Mouse (Mus musculus): Measurements from ENCODE around the gene Gm42421. TPM values are rescaled to one million over a fixed set of nuclear protein-coding genes. Genes with fewer than 3 reads are reported as not detected.

Gene Gm42421
- polyA plus RNA-seq, 1 experiment from 2014 or later = 0.65 TPM

DNA sequence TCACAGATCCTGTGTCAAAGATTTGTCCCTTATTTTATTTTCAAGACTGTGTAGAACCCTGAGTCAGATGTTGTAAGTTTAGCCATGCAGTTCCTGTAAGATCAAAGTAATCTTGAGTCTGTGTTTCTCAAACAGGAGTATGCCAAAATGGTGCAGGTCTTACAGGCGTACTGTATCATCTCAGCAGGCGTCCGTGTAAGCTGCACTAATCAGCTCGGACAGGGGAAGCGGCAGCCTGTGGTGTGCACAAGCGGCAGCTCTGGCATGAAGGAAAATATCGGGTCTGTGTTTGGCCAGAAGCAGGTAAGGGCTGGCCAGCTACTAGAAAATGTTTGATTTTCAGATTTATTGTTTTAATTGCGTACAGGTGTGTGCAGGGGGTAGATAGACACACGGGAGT is 11.8 kb upstream of the Gm42421 start:
- no peak for ATAC-seq (ENCODE audit: borderline replicate concordance, extremely low read depth, low FRiP score, low TSS enrichment)
- Histone ChIP-seq H3K27me3 (no peaks in the 10 kb centered on the region), H3K4me3 (no peak overlapping the region), H3K27ac (no peak overlapping the region), H3K4me1 (no peaks in the 10 kb centered on the region), H3K9ac (no peak overlapping the region), H3K36me3 (peaks cover 40% of the 10 kb centered on the region), H3K4me2 (no peak overlapping the region), H3K9me3 (no peaks in the 10 kb centered on the region)
- whole genome bisulfite sequencing = 90% methylated on average over 9 of the region's 9 CpGs

DNA sequence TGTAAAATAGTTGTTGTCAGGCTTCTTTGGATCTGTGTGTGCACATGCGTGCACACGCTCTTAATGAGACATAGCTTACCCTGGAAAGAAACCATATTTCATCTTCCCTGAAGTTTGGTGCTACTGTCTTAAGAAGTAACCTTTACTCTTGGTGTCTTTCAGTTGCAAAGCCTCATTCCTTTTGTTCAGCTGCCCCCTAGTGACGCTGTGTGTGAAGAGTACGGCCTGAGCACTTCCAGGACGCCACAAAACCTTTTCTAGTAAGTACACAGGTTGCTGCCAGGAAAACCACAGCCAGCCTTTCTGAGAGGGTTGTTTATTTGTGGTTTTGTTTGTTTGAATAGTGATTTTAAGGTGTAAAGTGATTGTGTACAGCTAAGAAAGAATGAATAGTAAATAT is 10.6 kb upstream of the Gm42421 start:
- ATAC-seq (ENCODE audit: borderline replicate concordance, extremely low read depth, low FRiP score, low TSS enrichment) = no peak
- Histone ChIP-seq H3K4me3 (no peak overlapping the region), H3K4me2 (no peak overlapping the region), H3K27me3 (no peaks in the 10 kb centered on the region), H3K4me1 (no peaks in the 10 kb centered on the region), H3K36me3 (peaks cover 47% of the 10 kb centered on the region), H3K27ac (no peak overlapping the region), H3K9me3 (no peaks in the 10 kb centered on the region), H3K9ac (no peak overlapping the region)
- WGBS = 48% methylated on average over 5 of the region's 5 CpGs

DNA sequence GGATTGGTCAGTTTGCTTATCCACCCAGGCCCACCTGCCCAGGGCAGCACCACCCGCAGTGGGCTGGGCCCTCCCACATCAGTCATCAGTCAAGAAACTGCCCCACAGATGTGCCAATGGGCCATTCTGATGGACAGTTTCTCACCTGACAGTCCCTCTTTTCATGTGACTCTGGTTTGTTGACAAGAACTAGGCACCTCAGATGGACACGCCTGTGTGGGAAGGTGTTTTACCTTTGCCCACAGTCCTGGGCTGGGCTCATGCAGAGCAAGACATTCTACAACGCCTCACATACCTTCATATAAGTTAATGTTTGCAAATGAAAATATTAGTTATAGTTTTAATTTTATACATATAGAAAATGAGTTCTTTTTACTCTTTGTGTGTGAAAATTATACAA is 9.9 kb upstream of the Gm42421 start:
- no peaks in the 10 kb centered on the region for H3K4me1 ChIP-seq
- no peak overlapping the region for H3K27ac ChIP-seq
- no peak for ATAC-seq (ENCODE audit: borderline replicate concordance, extremely low read depth, low FRiP score, low TSS enrichment)
- no peak overlapping the region for H3K4me3 ChIP-seq
- H3K27me3 ChIP-seq = no peaks in the 10 kb centered on the region
- WGBS = 89% methylated on average over 3 of the region's 3 CpGs
- no peak overlapping the region for H3K9ac ChIP-seq
- H3K4me2 ChIP-seq = no peak overlapping the region
- H3K36me3 ChIP-seq = peaks cover 50% of the 10 kb centered on the region
- H3K9me3 ChIP-seq = no peaks in the 10 kb centered on the region

DNA sequence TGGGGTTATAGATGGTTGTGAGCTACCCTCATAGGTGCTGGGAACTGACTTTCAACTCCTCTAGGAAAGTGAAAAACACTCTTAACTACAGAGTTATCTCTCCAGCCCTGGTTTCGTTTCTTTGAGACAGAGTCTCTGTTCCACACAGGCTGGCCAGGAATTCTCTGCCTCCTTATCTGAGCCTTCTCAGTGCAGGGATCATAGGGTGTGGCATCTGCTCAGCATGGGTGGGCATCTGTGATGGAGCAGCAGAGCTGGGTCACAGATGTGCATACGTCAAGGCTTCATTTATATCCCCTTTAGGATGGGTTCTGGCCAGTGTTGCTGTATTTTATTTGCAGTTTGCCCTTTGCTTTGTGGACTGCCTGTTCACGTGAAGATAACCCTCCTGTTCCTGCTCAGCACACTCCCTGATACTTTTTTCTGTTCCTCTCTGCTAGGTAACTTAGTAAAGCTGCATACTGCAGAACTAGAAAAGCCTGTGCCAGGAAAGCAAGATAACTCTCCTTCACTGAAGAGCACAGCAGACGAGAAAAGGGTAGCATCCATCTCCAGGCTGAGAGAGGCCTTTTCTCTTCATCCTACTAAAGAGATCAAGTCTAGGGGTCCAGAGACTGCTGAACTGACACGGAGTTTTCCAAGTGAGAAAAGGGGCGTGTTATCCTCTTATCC is 3.1 kb upstream of the Gm42421 start:
- Histone ChIP-seq H3K9me3 (no peaks in the 10 kb centered on the region), H3K9ac (no peak overlapping the region), H3K4me2 (no peak overlapping the region), H3K4me3 (no peak overlapping the region), H3K4me1 (no peaks in the 10 kb centered on the region), H3K27me3 (no peaks in the 10 kb centered on the region), H3K36me3 (peaks cover 73% of the 10 kb centered on the region), H3K27ac (no peak overlapping the region)
- WGBS = 82% methylated on average over 6 of the region's 6 CpGs
- ATAC-seq (ENCODE audit: borderline replicate concordance, extremely low read depth, low FRiP score, low TSS enrichment) = no peak

DNA sequence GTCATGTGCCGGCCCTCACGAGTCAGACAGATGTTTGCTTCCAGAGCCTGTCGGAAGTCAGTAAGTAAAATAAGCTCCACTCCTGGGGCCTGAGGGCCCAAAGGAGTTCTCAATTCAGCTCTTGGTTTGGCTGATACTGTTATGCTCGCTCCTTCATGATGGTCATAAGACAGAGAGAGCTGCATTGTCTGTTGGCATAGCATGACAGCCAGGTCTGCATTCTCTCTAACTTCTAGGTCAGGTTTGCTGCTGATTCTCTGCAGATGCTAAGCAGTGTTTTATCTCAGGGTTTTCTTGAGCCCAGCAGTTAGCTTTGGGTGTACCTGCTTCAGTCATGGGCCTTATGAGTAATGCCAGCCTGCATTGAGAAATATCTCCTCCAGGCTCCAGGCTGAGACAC is 1.3 kb downstream of the Gm42421 start:
- ATAC-seq (ENCODE audit: borderline replicate concordance, extremely low read depth, low FRiP score, low TSS enrichment) = no peak
- Histone ChIP-seq H3K27ac (no peak overlapping the region), H3K27me3 (no peaks in the 10 kb centered on the region), H3K36me3 (peaks cover 59% of the 10 kb centered on the region), H3K4me3 (no peak overlapping the region), H3K4me1 (0 out of 2 replicates have a peak, but pooled peaks cover 5% of the 10 kb centered on the region), H3K4me2 (no peak overlapping the region), H3K9me3 (no peaks in the 10 kb centered on the region), H3K9ac (no peak overlapping the region)
- WGBS = 89% methylated on average over 4 of the region's 4 CpGs

DNA sequence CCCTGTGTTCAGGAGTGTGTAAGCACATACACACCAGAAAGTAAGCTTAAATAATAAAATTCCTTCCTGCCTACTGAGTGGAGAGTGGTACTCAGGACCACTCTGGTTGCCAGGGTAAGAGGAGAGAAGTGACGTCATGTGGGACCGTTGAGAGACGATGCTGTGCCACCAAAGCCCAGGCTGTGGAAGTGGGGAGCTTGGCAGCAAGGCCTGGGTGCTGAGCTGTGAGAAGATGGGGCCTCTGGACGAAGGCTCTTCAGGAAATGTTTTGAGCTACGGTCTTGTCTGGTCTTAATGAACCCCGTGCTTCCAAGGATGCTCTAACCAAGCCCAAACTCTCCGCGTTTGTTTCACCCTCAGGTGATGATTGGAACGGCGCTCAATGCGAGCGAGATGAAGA is 2.7 kb downstream of the Gm42421 start:
- H3K36me3 ChIP-seq = peaks cover 45% of the 10 kb centered on the region
- H3K27ac ChIP-seq = no peak overlapping the region
- no peaks in the 10 kb centered on the region for H3K9me3 ChIP-seq
- H3K4me3 ChIP-seq = no peak overlapping the region
- ATAC-seq (ENCODE audit: borderline replicate concordance, extremely low read depth, low FRiP score, low TSS enrichment) = no peak
- 87% methylated on average over 12 of the region's 12 CpGs for WGBS
- H3K27me3 ChIP-seq = no peaks in the 10 kb centered on the region
- H3K9ac ChIP-seq = no peak overlapping the region
- H3K4me1 ChIP-seq = 0 out of 2 replicates have a peak, but pooled peaks cover 5% of the 10 kb centered on the region
- no peak overlapping the region for H3K4me2 ChIP-seq

DNA sequence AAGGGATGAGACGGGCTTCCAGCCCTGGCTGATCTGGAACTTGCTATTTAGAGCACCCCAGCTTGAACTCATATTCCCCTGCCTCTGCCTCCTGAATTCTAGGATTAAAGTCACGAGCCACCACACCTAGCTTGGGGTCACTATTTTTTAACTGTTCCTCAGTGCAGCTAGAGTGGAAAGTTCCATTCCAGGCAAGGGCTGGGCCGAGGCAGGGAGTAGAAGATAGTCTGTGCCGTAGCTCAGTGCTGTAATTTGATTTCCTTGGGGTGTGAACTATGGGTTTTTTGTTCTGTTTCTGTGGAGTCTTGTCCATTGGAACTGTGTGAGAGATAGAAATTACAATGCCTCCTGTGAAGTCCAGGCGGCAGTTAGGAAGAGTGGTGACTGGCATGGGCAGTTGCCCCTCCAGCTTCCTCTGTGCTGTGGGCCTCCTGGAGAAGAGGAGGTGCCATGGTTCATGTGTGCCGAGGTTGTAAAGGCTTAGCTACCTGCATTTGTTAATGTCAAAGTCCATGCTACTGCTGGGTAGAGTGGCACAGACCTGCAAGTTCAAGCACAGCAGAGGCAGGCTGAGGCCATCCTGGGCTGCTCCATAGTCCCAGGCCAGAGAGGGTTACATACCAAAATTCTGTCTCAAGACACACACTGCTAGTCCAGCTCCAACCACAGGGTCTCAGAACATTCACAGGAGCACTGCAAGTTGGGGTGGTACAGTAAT is 4.0 kb downstream of the Gm42421 start:
- Histone ChIP-seq H3K36me3 (peaks cover 31% of the 10 kb centered on the region), H3K4me2 (no peak overlapping the region), H3K9ac (no peak overlapping the region), H3K27ac (no peak overlapping the region), H3K4me3 (no peak overlapping the region), H3K4me1 (0 out of 2 replicates have a peak, but pooled peaks cover 5% of the 10 kb centered on the region), H3K27me3 (no peaks in the 10 kb centered on the region), H3K9me3 (no peaks in the 10 kb centered on the region)
- WGBS = 77% methylated on average over 6 of the region's 6 CpGs
- no peak for ATAC-seq (ENCODE audit: borderline replicate concordance, extremely low read depth, low FRiP score, low TSS enrichment)

DNA sequence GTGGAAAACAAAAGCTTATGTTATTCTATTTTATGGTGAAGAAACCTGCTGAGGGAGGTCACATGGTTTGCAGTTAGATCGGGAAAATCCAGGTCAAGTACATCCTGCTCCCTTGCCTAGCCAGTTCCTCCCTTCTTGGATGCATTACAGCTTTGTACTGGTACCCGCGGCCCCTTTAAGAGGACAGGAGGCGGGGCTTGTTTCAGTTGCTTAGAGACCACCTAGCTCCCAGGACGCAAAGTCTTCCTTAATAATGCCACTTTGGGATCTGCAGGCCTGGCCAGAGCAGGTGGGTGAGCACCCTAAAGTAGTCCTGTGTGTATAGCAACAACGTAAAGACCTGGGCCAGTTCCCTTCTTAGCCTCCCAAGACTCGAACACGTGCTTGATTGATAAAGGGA is 4.9 kb downstream of the Gm42421 start, which contains the start of gene Rsph10b:
Gene Rsph10b, plus strand, starts transcription at position 205 of the 400 bp plus-strand sequence.
- no peak for ATAC-seq (ENCODE audit: borderline replicate concordance, extremely low read depth, low FRiP score, low TSS enrichment)
- WGBS = 21% methylated on average over 8 of the region's 8 CpGs
- no peak within 1 kb of the TSS for H3K27ac ChIP-seq
- 0 out of 2 replicates have a peak, but pooled peaks cover 5% of the 10 kb centered on the region for H3K4me1 ChIP-seq
- H3K27me3 ChIP-seq = no peaks in the 10 kb centered on the region
- no peak within 1 kb of the TSS for H3K9ac ChIP-seq
- peaks cover 31% of the 10 kb centered on the region for H3K36me3 ChIP-seq
- H3K4me3 ChIP-seq = no peak within 1 kb of the TSS
- H3K4me2 ChIP-seq = no peak within 1 kb of the TSS
- no peaks in the 10 kb centered on the region for H3K9me3 ChIP-seq

DNA sequence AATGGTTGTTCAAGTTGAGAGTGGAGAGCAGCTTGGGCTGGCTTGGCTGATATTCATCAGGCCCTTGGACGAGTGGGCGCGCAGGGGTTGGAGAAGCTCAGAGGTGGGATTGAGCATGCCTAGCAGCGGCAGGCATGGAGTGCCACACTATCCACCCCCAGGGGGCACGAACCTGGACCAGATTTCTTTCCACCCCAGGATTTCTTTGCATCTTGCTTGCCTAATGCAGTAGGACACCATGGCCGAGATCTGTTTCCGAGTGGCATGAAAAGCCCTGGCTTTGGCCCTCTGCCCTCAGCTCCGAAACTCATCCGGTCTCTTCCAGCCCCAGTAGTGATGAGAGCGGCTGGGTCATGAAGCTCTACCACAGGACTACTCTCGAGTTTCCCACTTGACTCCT is 5.4 kb downstream of the Gm42421 start:
- no peak overlapping the region for H3K4me3 ChIP-seq
- H3K27me3 ChIP-seq = no peaks in the 10 kb centered on the region
- H3K4me2 ChIP-seq = no peak overlapping the region
- no peaks in the 10 kb centered on the region for H3K9me3 ChIP-seq
- peaks cover 25% of the 10 kb centered on the region for H3K36me3 ChIP-seq
- H3K27ac ChIP-seq = no peak overlapping the region
- H3K4me1 ChIP-seq = 0 out of 2 replicates have a peak, but pooled peaks cover 5% of the 10 kb centered on the region
- ATAC-seq (ENCODE audit: borderline replicate concordance, extremely low read depth, low FRiP score, low TSS enrichment) = no peak
- 82% methylated on average over 11 of the region's 11 CpGs for WGBS
- no peak overlapping the region for H3K9ac ChIP-seq

DNA sequence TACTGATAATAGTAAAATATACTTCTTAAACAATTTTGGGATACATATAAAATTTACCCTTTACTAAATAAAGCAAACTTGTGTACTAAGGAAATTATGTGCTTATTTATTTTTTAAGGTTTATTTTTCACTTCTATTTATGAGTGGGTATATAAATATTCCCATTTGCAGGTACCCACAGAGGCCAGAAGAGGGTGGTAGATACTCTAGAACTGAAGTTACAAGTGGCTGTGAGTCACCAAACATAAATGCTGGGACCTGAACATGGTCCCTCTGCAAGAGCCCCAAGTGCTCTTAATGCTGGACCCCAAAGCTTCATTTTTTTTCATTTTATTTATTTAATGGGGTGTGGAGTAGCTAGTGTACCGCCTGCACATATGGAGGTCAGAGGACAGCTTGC is 5.9 kb downstream of the Gm42421 start:
- Histone ChIP-seq H3K9me3 (no peaks in the 10 kb centered on the region), H3K36me3 (peaks cover 21% of the 10 kb centered on the region), H3K27ac (no peak overlapping the region), H3K27me3 (no peaks in the 10 kb centered on the region), H3K4me2 (no peak overlapping the region), H3K4me3 (no peak overlapping the region), H3K4me1 (0 out of 2 replicates have a peak, but pooled peaks cover 5% of the 10 kb centered on the region), H3K9ac (no peak overlapping the region)
- no peak for ATAC-seq (ENCODE audit: borderline replicate concordance, extremely low read depth, low FRiP score, low TSS enrichment)
- WGBS = 62% methylated on average over 1 of the region's 1 CpGs

DNA sequence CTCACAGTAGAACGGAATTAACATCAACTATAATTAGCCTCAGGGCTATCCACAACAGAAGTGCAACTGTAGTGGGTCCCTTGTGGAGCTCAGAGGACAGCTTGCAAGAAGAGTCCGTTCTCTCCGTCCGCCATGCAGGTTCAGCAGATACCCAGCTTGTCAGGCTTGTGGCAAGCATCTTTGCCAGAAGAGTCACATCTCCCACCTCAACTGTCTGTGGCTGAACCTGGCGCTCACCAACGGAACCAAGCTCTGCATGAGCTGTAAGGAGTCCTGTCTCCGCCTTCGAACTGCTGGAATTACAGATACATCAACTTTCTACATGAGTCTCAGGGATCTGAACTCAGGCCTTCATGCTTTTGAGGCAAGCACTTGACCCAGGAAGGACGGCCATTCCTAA is 8.2 kb downstream of the Gm42421 start:
- 79% methylated on average over 9 of the region's 9 CpGs for WGBS
- ATAC-seq (ENCODE audit: borderline replicate concordance, extremely low read depth, low FRiP score, low TSS enrichment) = no peak

DNA sequence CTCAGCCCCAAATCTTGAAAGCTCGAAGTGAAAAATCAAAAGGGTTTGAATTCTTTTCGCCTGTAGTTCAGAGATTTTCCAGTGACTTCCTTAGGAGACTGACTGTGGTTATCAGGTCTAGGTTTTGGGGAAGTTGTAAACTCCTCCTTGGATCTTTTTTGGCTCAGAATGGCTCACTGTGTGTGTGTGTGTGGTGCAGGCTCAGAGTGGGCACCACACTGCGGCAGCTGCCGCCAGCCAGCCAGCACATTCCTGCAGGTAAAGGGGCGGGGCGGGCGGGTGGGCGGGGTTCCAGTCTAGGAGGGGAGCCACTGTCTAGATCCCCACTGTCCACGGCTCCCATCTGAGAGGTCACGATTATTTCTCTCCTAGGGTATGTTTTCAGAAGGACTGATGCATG is 13.6 kb downstream of the Gm42421 start:
- WGBS = 11% methylated on average over 10 of the region's 10 CpGs
- no peaks in the 10 kb centered on the region for H3K4me1 ChIP-seq

More for the DNA sequence above, 8.2 kb downstream of the Gm42421 start:
- Histone ChIP-seq H3K9ac (no peak overlapping the region), H3K4me3 (no peak overlapping the region), H3K4me1 (0 out of 2 replicates have a peak, but pooled peaks cover 5% of the 10 kb centered on the region), H3K27ac (no peak overlapping the region), H3K4me2 (no peak overlapping the region), H3K9me3 (no peaks in the 10 kb centered on the region), H3K36me3 (peaks cover under 1% of the 10 kb centered on the region; the same call in 1 of the 2 replicates), H3K27me3 (no peaks in the 10 kb centered on the region)

More for the DNA sequence above, 13.6 kb downstream of the Gm42421 start:
- peak overlapping the region; percentile 18; the same call in 1 of the 2 replicates for H3K4me2 ChIP-seq
- no peak overlapping the region for H3K27ac ChIP-seq
- no peak for ATAC-seq (ENCODE audit: borderline replicate concordance, extremely low read depth, low FRiP score, low TSS enrichment)
- no peaks in the 10 kb centered on the region for H3K9me3 ChIP-seq
- H3K27me3 ChIP-seq = no peaks in the 10 kb centered on the region
- no peak overlapping the region for H3K9ac ChIP-seq
- no peaks in the 10 kb centered on the region for H3K36me3 ChIP-seq
- H3K4me3 ChIP-seq = no peak overlapping the region
